Mouse (Mus musculus) intestine, postnatal 0 days (tissue): ENCODE measurements around the gene Nmt1. TPM values are rescaled to one million over a fixed set of nuclear protein-coding genes. Genes with fewer than 3 reads are reported as not detected.
A peak's percentile ranks its signal among the peaks of the same experiment; 100 is the strongest.

Experiments
- ATAC-seq: fragments of 200-750 bp; cut with Nextera tagmentation; 2 replicates; pipeline ENCODE4 v1.8.0; 2017; ENCODE audit warnings: mild to moderate bottlenecking, moderate TSS enrichment, moderate library complexity
- H3K27ac ChIP-seq: fragments of 300-500 bp; sonication (generic); 2 replicates; pipeline ENCODE4 v1.5.1; 2014; ENCODE audit warnings: mild to moderate bottlenecking, low read depth, low read length, moderate library complexity
- H3K27me3 ChIP-seq: fragments of 300-500 bp; sonication (generic); replicated peaks from 2 replicates; pipeline ENCODE4 v1.6.1; 2014; ENCODE audit warnings: low read length, mixed read lengths; ENCODE audit not compliant: control insufficient read depth, insufficient read depth
- H3K36me3 ChIP-seq: fragments of 300-500 bp; sonication (generic); 2 replicates; pipeline ENCODE4 v1.6.1; 2014; ENCODE audit warnings: mild to moderate bottlenecking, moderate library complexity; ENCODE audit not compliant: control insufficient read depth, insufficient read depth
- H3K4me1 ChIP-seq: fragments of 300-500 bp; sonication (generic); replicated peaks from 2 replicates; pipeline ENCODE4 v1.6.1; 2014; ENCODE audit warnings: antibody characterized with exemption, low read length, mixed read lengths; ENCODE audit not compliant: control insufficient read depth, insufficient read depth
- H3K4me2 ChIP-seq: fragments of 300-500 bp; sonication (generic); replicated peaks from 2 replicates; pipeline ENCODE4 v1.6.1; 2014; ENCODE audit warnings: low read depth, mild to moderate bottlenecking, moderate library complexity
- H3K4me3 ChIP-seq: fragments of 300-500 bp; sonication (generic); 2 replicates; pipeline ENCODE4 v1.5.1; 2014; ENCODE audit warnings: low read depth, low read length
- H3K9ac ChIP-seq: fragments of 300-500 bp; sonication (generic); 2 replicates; pipeline ENCODE4 v1.6.1; 2014; ENCODE audit warnings: mild to moderate bottlenecking, low read depth, low read length
- H3K9me3 ChIP-seq: fragments of 300-500 bp; sonication (generic); 2 replicates; pipeline ENCODE4 v1.6.1; 2016; ENCODE audit warnings: mixed run types; ENCODE audit not compliant: control insufficient read depth
- CTCF ChIP-seq: sonication (generic); IDR thresholded peaks from 2 replicates; pipeline ENCODE4 v1.5.1; 2016; ENCODE audit warnings: low read depth, mild to moderate bottlenecking, control low read depth, antibody characterized with exemption, moderate library complexity
- WGBS: fragments of 180-500 bp; shearing (Covaris S2); extraction: QIAGEN DNeasy Blood & Tissue Kit; methylation state at CpG from one replicate; pipeline ENCODE4 v1.1.7; 2014; 5-methylcytosine and 5-hydroxymethylcytosine counted together
- polyA plus RNA-seq: library from polyadenylated mRNA; unstranded; fragments of >200 nt; fragmentation: Nextera tagmentation; extraction: Ambion mirVana; gene quantifications from 2 replicates; pipeline ENCODE4 v1.2.1, GENCODE M21; 2015

Nmt1 gene
- polyA plus RNA-seq, 1 experiment from 2014 or later, result 58.4 TPM

- Histone ChIP-seq H3K4me3 (no peak overlapping the region), H3K27me3 (no peaks in the 10 kb centered on the region), H3K9me3 (no peaks in the 10 kb centered on the region), H3K36me3 (no peaks in the 10 kb centered on the region), H3K4me2 (no peak overlapping the region), H3K4me1 (no peaks in the 10 kb centered on the region), H3K27ac (no peak overlapping the region), H3K9ac (no peak overlapping the region)
- ATAC-seq, result no peak
- WGBS, result 83% methylated on average over 8 of the region's 8 CpGs
- peak; percentile 65 for TF ChIP-seq CTCF
Measured at GRCm38 (mm10) chr11:103009208-103009607, 18.8 kb upstream of the Nmt1 start.

GRCm38 (mm10) chr11:103010454-103011205, 17.4 kb upstream of the Nmt1 start:
- H3K4me3 ChIP-seq, result no peak overlapping the region
- H3K27ac ChIP-seq, result no peak overlapping the region
- no peaks in the 10 kb centered on the region for H3K36me3 ChIP-seq
- H3K27me3 ChIP-seq, result no peaks in the 10 kb centered on the region
- no peaks in the 10 kb centered on the region for H3K9me3 ChIP-seq
- no peak for TF ChIP-seq CTCF
- no peaks in the 10 kb centered on the region for H3K4me1 ChIP-seq
- no peak overlapping the region for H3K9ac ChIP-seq
- 54% methylated on average over 13 of the region's 13 CpGs for WGBS
- ATAC-seq, result peak; percentile 49; the same call in 1 of the 2 replicates
- H3K4me2 ChIP-seq, result no peak overlapping the region; the same call in 1 of the 2 replicates

- no peak overlapping the region for H3K9ac ChIP-seq
- H3K4me2 ChIP-seq, result no peak overlapping the region
- no peaks in the 10 kb centered on the region for H3K9me3 ChIP-seq
- 68% methylated on average over 2 of the region's 2 CpGs for WGBS
- no peaks in the 10 kb centered on the region for H3K4me1 ChIP-seq
- 0 out of 2 replicates have a peak, but pooled peaks have one; percentile 14 for ATAC-seq
- no peak overlapping the region for H3K27ac ChIP-seq
- no peak for TF ChIP-seq CTCF
- no peaks in the 10 kb centered on the region for H3K36me3 ChIP-seq
- no peaks in the 10 kb centered on the region for H3K27me3 ChIP-seq
- H3K4me3 ChIP-seq, result no peak overlapping the region
Measured at GRCm38 (mm10) chr11:103011206-103011497, 16.8 kb upstream of the Nmt1 start.

GRCm38 (mm10) chr11:103015881-103016825, 11.8 kb upstream of the Nmt1 start:
- no peak for ATAC-seq
- H3K9me3 ChIP-seq, result no peaks in the 10 kb centered on the region

GRCm38 (mm10) chr11:103016930-103017329, 11.1 kb upstream of the Nmt1 start:
- peak overlapping the region; percentile 72 for H3K9ac ChIP-seq
- TF ChIP-seq CTCF, result no peak
- no peaks in the 10 kb centered on the region for H3K36me3 ChIP-seq
- H3K4me2 ChIP-seq, result peak overlapping the region; percentile 72
- WGBS, result under 1% methylated on average over 40 of the region's 41 CpGs
- peak overlapping the region; percentile 86 for H3K4me3 ChIP-seq
- ATAC-seq, result peak; percentile 98
- H3K27me3 ChIP-seq, result no peaks in the 10 kb centered on the region
- peak overlapping the region; percentile 74 for H3K27ac ChIP-seq
- no peaks in the 10 kb centered on the region for H3K4me1 ChIP-seq
- no peaks in the 10 kb centered on the region for H3K9me3 ChIP-seq

More at GRCm38 (mm10) chr11:103015881-103016825, 11.8 kb upstream of the Nmt1 start:
- no peaks in the 10 kb centered on the region for H3K27me3 ChIP-seq
- H3K4me1 ChIP-seq, result no peaks in the 10 kb centered on the region
- H3K9ac ChIP-seq, result peak overlapping the region; percentile 72
- no peaks in the 10 kb centered on the region for H3K36me3 ChIP-seq
- 40% methylated on average over 27 of the region's 27 CpGs for WGBS
- TF ChIP-seq CTCF, result no peak
- peak overlapping the region; percentile 72 for H3K4me2 ChIP-seq
- H3K4me3 ChIP-seq, result peak overlapping the region; percentile 86
- H3K27ac ChIP-seq, result peak overlapping the region; percentile 74; the same call in 1 of the 2 replicates

GRCm38 (mm10) chr11:103017661-103018060, 10.3 kb upstream of the Nmt1 start:
- H3K36me3 ChIP-seq, result no peaks in the 10 kb centered on the region
- no peak overlapping the region for H3K4me2 ChIP-seq
- no peak overlapping the region for H3K4me3 ChIP-seq
- no peak overlapping the region for H3K9ac ChIP-seq
- H3K27ac ChIP-seq, result no peak overlapping the region
- WGBS, result 35% methylated on average over 9 of the region's 9 CpGs
- H3K4me1 ChIP-seq, result no peaks in the 10 kb centered on the region
- TF ChIP-seq CTCF, result no peak
- H3K9me3 ChIP-seq, result no peaks in the 10 kb centered on the region
- no peak for ATAC-seq
- no peaks in the 10 kb centered on the region for H3K27me3 ChIP-seq
